Mouse (Mus musculus) kidney, embryonic 14.5 days (tissue): ENCODE measurements around the gene Pacsin2. TPM values are rescaled to one million over a fixed set of nuclear protein-coding genes. Genes with fewer than 3 reads are reported as not detected.
A peak's percentile ranks its signal among the peaks of the same experiment; 100 is the strongest.

Source experiments
- ATAC-seq: fragments of 200-750 bp; cut with Nextera tagmentation; 2 replicates; pipeline ENCODE4 v1.8.0; 2017; ENCODE audit warnings: moderate number of reproducible peaks, mild to moderate bottlenecking, moderate TSS enrichment, moderate library complexity; ENCODE audit not compliant: low FRiP score, low TSS enrichment
- H3K27ac ChIP-seq: fragments of 300-500 bp; sonication (generic); 2 replicates; pipeline ENCODE4 v1.5.1; 2014; ENCODE audit warnings: low read depth, mild to moderate bottlenecking, low read length, moderate library complexity, mixed read lengths
- H3K27me3 ChIP-seq: fragments of 300-500 bp; sonication (generic); 2 replicates; pipeline ENCODE4 v1.6.1; 2014; ENCODE audit warnings: mild to moderate bottlenecking, low read length; ENCODE audit not compliant: control insufficient read depth, insufficient read depth
- H3K36me3 ChIP-seq: fragments of 300-500 bp; sonication (generic); 2 replicates; pipeline ENCODE4 v1.6.1; 2014; ENCODE audit warnings: low read length, mixed read lengths; ENCODE audit not compliant: control insufficient read depth, insufficient read depth
- H3K4me1 ChIP-seq: fragments of 300-500 bp; sonication (generic); 2 replicates; pipeline ENCODE4 v1.6.1; 2014; ENCODE audit warnings: low read length, mixed read lengths; ENCODE audit not compliant: control insufficient read depth, insufficient read depth
- H3K4me2 ChIP-seq: fragments of 300-500 bp; sonication (generic); replicated peaks from 2 replicates; pipeline ENCODE4 v1.6.1; 2014; ENCODE audit warnings: low read depth, mild to moderate bottlenecking, low read length
- H3K4me3 ChIP-seq: fragments of 300-500 bp; sonication (generic); 2 replicates; pipeline ENCODE4 v1.5.1; 2014; ENCODE audit warnings: mild to moderate bottlenecking, low read length
- H3K9ac ChIP-seq: fragments of 300-500 bp; sonication (generic); 2 replicates; pipeline ENCODE4 v1.6.1; 2014; ENCODE audit warnings: low read depth, mild to moderate bottlenecking, low read length, moderate library complexity
- H3K9me3 ChIP-seq: fragments of 300-500 bp; sonication (generic); 2 replicates; pipeline ENCODE4 v1.6.1; 2016; ENCODE audit warnings: low read length; ENCODE audit not compliant: control insufficient read depth
- WGBS: fragments of 180-500 bp; shearing (Covaris S2); extraction: QIAGEN DNeasy Blood & Tissue Kit; methylation state at CpG from one replicate; pipeline ENCODE4 v1.1.7; 2014; 5-methylcytosine and 5-hydroxymethylcytosine counted together
- polyA plus RNA-seq: library from polyadenylated mRNA; unstranded; fragments of >200 nt; fragmentation: Nextera tagmentation; extraction: Ambion mirVana; gene quantifications from 2 replicates; pipeline ENCODE4 v1.2.1, GENCODE M21; 2014

Gene Pacsin2
- polyA plus RNA-seq, 1 experiment from 2014 or later, result 64.2 TPM

- H3K9ac ChIP-seq, result peak overlapping the region; percentile 85
Observed at GRCm38 (mm10) chr15:83349225-83349953, 115.0 kb downstream of the Pacsin2 start.

DNA sequence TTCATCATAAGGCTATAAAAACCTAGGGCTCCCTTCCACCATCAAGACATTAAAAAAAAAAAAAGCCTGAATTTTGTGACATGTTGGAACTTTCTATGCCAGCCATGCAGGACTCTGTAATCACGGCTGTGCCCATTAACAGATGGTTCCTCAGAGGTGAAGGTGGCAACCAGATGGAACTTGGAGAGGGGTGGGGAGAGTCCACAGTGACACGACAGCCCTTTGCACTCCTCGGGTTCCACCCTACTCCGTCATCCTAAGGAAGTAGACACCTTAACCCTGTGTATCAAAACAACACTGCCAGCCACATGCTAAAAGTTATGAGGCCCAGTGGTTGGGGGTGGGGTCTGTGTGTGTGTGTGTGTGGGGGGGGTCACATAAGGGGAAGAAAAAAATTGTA, 115.7 kb downstream of the Pacsin2 start:
- H3K27me3 ChIP-seq, result no peaks in the 10 kb centered on the region
- H3K27ac ChIP-seq, result no peak overlapping the region
- H3K4me1 ChIP-seq, result peaks cover 14% of the 10 kb centered on the region; the same call in 1 of the 2 replicates
- WGBS, result 47% methylated on average over 4 of the region's 4 CpGs
- H3K4me3 ChIP-seq, result peak overlapping the region; percentile 88; the same call in 1 of the 2 replicates
- no peak overlapping the region; the same call in 1 of the 2 replicates for H3K9ac ChIP-seq
- H3K4me2 ChIP-seq, result peak overlapping the region; percentile 91
- no peak for ATAC-seq
- 0 out of 2 replicates have a peak, but pooled peaks cover 3% of the 10 kb centered on the region for H3K36me3 ChIP-seq
- no peaks in the 10 kb centered on the region for H3K9me3 ChIP-seq

More at GRCm38 (mm10) chr15:83349225-83349953, 115.0 kb downstream of the Pacsin2 start:
- Histone ChIP-seq H3K27me3 (no peaks in the 10 kb centered on the region), H3K9me3 (no peaks in the 10 kb centered on the region), H3K4me3 (peak overlapping the region; percentile 88), H3K4me2 (peak overlapping the region; percentile 91), H3K4me1 (peaks cover 14% of the 10 kb centered on the region; the same call in 1 of the 2 replicates), H3K27ac (no peak overlapping the region), H3K36me3 (0 out of 2 replicates have a peak, but pooled peaks cover 3% of the 10 kb centered on the region)
- ATAC-seq, result peak; percentile 61
- WGBS, result 15% methylated on average over 8 of the region's 8 CpGs

DNA sequence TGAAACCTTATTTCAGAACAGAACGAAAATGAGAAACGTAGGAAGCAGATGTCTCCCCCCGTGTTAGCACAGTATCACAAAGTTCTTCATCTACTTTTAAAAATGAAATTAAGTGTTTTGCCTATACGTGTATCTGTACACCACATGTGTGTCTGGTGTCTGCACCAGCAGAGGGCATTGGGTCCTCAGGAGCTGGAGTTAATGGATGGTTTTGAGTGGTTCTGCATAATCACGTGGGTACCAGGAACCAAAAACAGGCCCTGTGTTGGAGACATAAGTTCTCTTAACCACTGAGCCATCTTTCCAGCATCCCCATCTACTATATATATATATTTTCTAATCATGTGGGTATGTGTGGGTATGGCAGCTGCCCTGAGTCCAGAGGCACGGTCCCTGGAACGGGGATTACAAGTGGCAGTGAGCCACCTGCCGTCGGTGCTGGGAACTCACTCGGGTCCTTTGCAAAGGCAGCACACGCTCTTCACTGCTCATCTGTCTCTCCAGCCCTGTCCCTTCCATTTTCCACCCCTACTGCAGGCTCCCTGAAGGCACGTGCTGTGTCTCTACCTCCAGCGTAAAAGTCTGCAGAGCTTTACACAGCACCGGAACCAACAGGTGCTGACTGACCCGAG, 118.4 kb downstream of the Pacsin2 start:
- H3K4me2 ChIP-seq, result no peak overlapping the region
- H3K9me3 ChIP-seq, result no peaks in the 10 kb centered on the region
- H3K9ac ChIP-seq, result no peak overlapping the region
- no peak overlapping the region for H3K27ac ChIP-seq
- H3K4me1 ChIP-seq, result peaks cover 14% of the 10 kb centered on the region; the same call in 1 of the 2 replicates
- H3K27me3 ChIP-seq, result no peaks in the 10 kb centered on the region
- 92% methylated on average over 15 of the region's 15 CpGs for WGBS
- ATAC-seq, result no peak
- H3K36me3 ChIP-seq, result 0 out of 2 replicates have a peak, but pooled peaks cover 11% of the 10 kb centered on the region
- no peak overlapping the region for H3K4me3 ChIP-seq

DNA sequence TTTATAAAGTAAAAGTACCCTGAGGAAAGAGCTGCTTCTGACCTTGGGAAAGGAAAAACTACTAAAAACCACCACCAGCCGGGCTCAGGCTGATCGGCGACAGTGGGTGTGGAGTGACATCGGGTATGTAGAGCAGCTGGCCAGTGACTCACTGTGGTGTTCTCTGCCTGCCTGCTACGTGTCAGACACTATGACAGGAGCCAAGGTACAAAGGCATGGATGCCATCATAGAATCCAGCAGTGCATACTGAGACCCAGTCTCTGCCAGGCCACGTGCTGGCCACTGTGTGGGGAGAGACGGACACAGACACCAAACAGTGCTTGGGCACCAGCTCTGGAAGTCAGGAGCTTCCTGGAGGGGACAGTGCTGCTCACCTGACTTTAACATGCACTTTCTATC, 119.5 kb downstream of the Pacsin2 start:
- WGBS, result 80% methylated on average over 7 of the region's 7 CpGs

DNA sequence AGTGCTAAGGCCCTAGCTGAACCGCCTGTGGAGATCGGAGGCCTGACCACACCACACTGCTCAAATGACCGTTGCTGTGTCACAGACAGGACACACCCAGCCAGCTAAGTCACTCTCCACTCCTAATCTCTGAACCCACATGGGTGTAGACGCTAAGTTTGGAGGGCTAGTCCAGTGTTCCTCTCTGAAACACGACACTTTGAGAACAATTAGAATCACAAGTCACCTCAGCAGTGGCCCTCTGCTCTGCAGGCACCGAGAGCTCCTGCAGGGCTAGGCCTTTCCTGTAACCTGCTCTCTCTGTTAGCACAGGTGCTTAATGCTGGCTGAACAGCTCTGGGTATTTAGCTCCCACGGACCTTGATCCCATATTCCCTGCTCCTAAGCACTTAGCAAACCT, 120.2 kb downstream of the Pacsin2 start:
- WGBS, result 27% methylated on average over 7 of the region's 7 CpGs
- H3K27ac ChIP-seq, result no peak overlapping the region
- peaks cover 5% of the 10 kb centered on the region; the same call in 1 of the 2 replicates for H3K4me1 ChIP-seq
- H3K27me3 ChIP-seq, result no peaks in the 10 kb centered on the region
- no peak overlapping the region for H3K4me3 ChIP-seq
- H3K36me3 ChIP-seq, result peaks cover 18% of the 10 kb centered on the region
- H3K4me2 ChIP-seq, result no peak overlapping the region
- H3K9ac ChIP-seq, result no peak overlapping the region; the same call in 1 of the 2 replicates
- H3K9me3 ChIP-seq, result no peaks in the 10 kb centered on the region
- ATAC-seq, result no peak

More for the DNA sequence above, 119.5 kb downstream of the Pacsin2 start:
- Histone ChIP-seq H3K9me3 (no peaks in the 10 kb centered on the region), H3K4me3 (no peak overlapping the region), H3K36me3 (peaks cover 18% of the 10 kb centered on the region), H3K9ac (no peak overlapping the region), H3K4me2 (no peak overlapping the region), H3K27me3 (no peaks in the 10 kb centered on the region), H3K4me1 (peaks cover 10% of the 10 kb centered on the region; the same call in 1 of the 2 replicates), H3K27ac (no peak overlapping the region)
- ATAC-seq, result no peak

- Histone ChIP-seq H3K27me3 (no peaks in the 10 kb centered on the region), H3K36me3 (peaks cover 31% of the 10 kb centered on the region), H3K4me3 (no peak overlapping the region), H3K27ac (no peak overlapping the region), H3K4me2 (no peak overlapping the region), H3K9me3 (no peaks in the 10 kb centered on the region), H3K9ac (no peak overlapping the region), H3K4me1 (no peaks in the 10 kb centered on the region)
- ATAC-seq, result no peak
- 90% methylated on average over 6 of the region's 6 CpGs for WGBS
Observed at GRCm38 (mm10) chr15:83338908-83339307, 125.5 kb downstream of the Pacsin2 start.

DNA sequence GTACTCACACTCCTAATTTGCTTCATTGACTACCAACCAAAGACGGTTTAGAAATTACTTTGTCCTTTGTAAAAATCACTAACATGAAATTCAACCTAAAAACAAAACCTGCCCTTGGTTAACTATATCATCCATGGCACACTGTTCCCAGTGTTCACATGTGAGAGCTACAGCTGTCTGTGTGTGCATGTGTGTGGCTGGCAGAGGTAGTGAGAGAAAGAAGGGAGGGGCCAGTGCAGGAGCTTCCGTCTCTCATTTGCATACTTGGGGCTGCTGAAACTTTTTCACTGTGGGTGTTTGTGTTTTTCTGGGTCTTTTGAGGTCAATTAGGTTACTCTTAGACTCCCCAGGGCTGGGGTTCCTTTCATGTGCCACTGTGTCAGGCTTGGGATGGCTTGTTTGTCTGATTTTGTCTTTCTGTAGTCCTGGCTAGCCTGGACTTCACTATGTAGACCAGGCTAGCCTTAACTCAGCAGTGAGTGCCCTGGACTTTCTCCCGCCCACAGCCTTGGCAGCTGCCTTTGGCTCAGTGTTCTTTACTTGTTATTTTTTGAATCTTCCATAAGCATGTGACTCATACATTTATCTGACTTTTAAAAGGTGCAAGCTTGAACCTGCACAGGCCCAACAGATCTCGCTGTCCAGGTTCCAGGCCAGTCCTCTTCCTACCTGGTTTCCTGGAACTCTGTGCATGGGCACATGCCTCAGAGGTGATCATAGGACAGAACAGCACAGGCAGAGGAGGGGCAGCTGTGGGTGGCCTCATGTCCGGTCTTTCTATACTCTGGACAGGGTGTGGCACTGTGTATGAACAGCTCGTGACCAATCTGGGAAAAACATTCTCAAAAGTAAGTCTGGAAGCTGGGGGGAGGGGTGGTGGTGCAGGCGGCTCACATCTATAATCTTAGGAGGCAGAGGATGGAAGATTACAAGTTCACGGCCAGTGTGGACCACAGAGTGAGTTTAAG, 126.2 kb downstream of the Pacsin2 start:
- 0 out of 2 replicates have a peak, but pooled peaks have one; percentile 60 for ATAC-seq
- no peaks in the 10 kb centered on the region for H3K9me3 ChIP-seq

DNA sequence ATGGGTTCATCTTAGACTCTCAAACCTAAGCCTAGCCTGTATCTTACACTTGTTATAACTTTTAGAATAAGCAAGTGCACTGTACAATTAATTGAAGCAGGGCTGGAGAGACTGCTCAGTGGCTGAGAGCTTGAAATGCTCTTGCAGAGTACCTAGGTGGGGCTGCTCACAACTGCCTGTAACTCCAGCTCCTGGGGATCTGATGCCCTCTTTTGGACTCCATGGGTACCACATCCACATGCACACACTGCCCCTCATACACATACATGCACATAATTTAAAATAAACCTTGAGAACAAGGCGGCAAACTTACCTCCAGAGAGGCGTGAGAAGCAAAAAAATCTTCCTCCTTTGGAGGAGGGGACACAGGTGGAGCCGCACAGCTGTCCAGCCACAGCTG, 132.0 kb downstream of the Pacsin2 start:
- no peaks in the 10 kb centered on the region for H3K27me3 ChIP-seq
- 84% methylated on average over 3 of the region's 3 CpGs for WGBS
- H3K27ac ChIP-seq, result no peak overlapping the region
- H3K9me3 ChIP-seq, result no peaks in the 10 kb centered on the region
- peaks cover 42% of the 10 kb centered on the region; the same call in 1 of the 2 replicates for H3K36me3 ChIP-seq
- no peak overlapping the region for H3K4me3 ChIP-seq
- no peak overlapping the region for H3K4me2 ChIP-seq
- H3K4me1 ChIP-seq, result no peaks in the 10 kb centered on the region
- H3K9ac ChIP-seq, result no peak overlapping the region
- ATAC-seq, result no peak

More for the DNA sequence above, 126.2 kb downstream of the Pacsin2 start:
- Histone ChIP-seq H3K9ac (no peak overlapping the region), H3K27ac (no peak overlapping the region), H3K4me2 (no peak overlapping the region), H3K27me3 (no peaks in the 10 kb centered on the region), H3K4me1 (no peaks in the 10 kb centered on the region), H3K36me3 (peaks cover 38% of the 10 kb centered on the region), H3K4me3 (no peak overlapping the region)
- 78% methylated on average over 8 of the region's 8 CpGs for WGBS
